9 mouse cellular contexts compared by ENCODE assay signal in genomic region chr12:17175531-17175951, GRCm38 (mm10). TPM values are rescaled to one million over a fixed set of nuclear protein-coding genes. Genes with fewer than 3 reads are reported as not detected.
A peak's percentile ranks its signal among the peaks of the same experiment; 100 is the strongest.
DNase-seq lines count a peak whose midpoint lies in the region; ATAC-seq lines count a peak whose summit lies in the region.
"Had no signal": no experiment of that assay in that cellular context is flagged by ENCODE, and none has a peak within 500 bp of the region (broad histone marks: within the 10 kb centered on the region; RNA-seq: fewer than 3 reads in every experiment).

No protein-coding gene starts in this region.

- no peaks in the 10 kb centered on the region for H3K4me1 ChIP-seq in heart, embryonic 11.5 days (ENCODE audit: control insufficient read depth, insufficient read depth, low read length)
- H3K4me1 ChIP-seq in embryonic facial prominence, embryonic 11.5 days (ENCODE audit: control insufficient read depth, insufficient read depth, low read length), result no peaks in the 10 kb centered on the region; the same call in 1 of the 2 replicates
- peaks cover 10% of the 10 kb centered on the region; the same call in 1 of the 2 replicates for H3K4me1 ChIP-seq in intestine, embryonic 16.5 days (ENCODE audit: control insufficient read depth, insufficient read depth, low read length)
- peaks cover 22% of the 10 kb centered on the region for H3K4me1 ChIP-seq in neural tube, embryonic 15.5 days

- no peak overlapping the region for H3K27ac ChIP-seq in heart, embryonic 11.5 days (ENCODE audit: low read depth, low read length)
- H3K27ac ChIP-seq in embryonic facial prominence, embryonic 11.5 days (replicated peaks; ENCODE audit: low read depth, low read length), result no peak overlapping the region
- H3K27ac ChIP-seq in intestine, embryonic 16.5 days (ENCODE audit: low read length), result no peak overlapping the region
- H3K27ac ChIP-seq in neural tube, embryonic 15.5 days (replicated peaks), result no peak overlapping the region

- intact Hi-C loops in heart, postnatal 36 days (cut with DNase I), result no loop called here

- no peaks in the 10 kb centered on the region for H3K36me3 ChIP-seq in heart, embryonic 11.5 days (ENCODE audit: control insufficient read depth, insufficient read depth, low read length)
- H3K36me3 ChIP-seq in embryonic facial prominence, embryonic 11.5 days (replicated peaks; ENCODE audit: control insufficient read depth, insufficient read depth, low read depth, low read length), result no peaks in the 10 kb centered on the region
- no peaks in the 10 kb centered on the region for H3K36me3 ChIP-seq in intestine, embryonic 16.5 days (ENCODE audit: control insufficient read depth, insufficient read depth, low read length)
- no peaks in the 10 kb centered on the region for H3K36me3 ChIP-seq in neural tube, embryonic 15.5 days

- H3K9ac ChIP-seq in heart, embryonic 11.5 days (ENCODE audit: low read depth, low read length), result peak overlapping the region; percentile 69
- peak overlapping the region; percentile 50 for H3K9ac ChIP-seq in embryonic facial prominence, embryonic 11.5 days (replicated peaks; ENCODE audit: low read length)
- peak overlapping the region; percentile 64 for H3K9ac ChIP-seq in intestine, embryonic 16.5 days (ENCODE audit: low read depth, low read length)
- peak overlapping the region; percentile 68 for H3K9ac ChIP-seq in neural tube, embryonic 15.5 days (replicated peaks)

- H3K9me3 ChIP-seq in heart, embryonic 11.5 days (replicated peaks; ENCODE audit: control insufficient read depth, low read length), result no peaks in the 10 kb centered on the region
- no peaks in the 10 kb centered on the region for H3K9me3 ChIP-seq in embryonic facial prominence, embryonic 11.5 days (replicated peaks; ENCODE audit: control insufficient read depth, low read length)
- no peaks in the 10 kb centered on the region for H3K9me3 ChIP-seq in intestine, embryonic 16.5 days (ENCODE audit: control insufficient read depth, low read length)
- H3K9me3 ChIP-seq in neural tube, embryonic 15.5 days (replicated peaks), result no peaks in the 10 kb centered on the region

- no peak for ATAC-seq in heart, embryonic 11.5 days (replicated peaks; ENCODE audit: insufficient number of reproducible peaks, low FRiP score, low TSS enrichment)
- ATAC-seq in embryonic facial prominence, embryonic 11.5 days (replicated peaks; ENCODE audit: insufficient number of reproducible peaks, low FRiP score, low TSS enrichment, low read depth), result no peak
- no peak for ATAC-seq in intestine, embryonic 16.5 days
- peak; percentile 15; the same call in 1 of the 2 replicates for ATAC-seq in neural tube, embryonic 15.5 days (ENCODE audit: low FRiP score)
- no peak for ATAC-seq in erythroblast, adult 5-6 weeks (replicated peaks; ENCODE audit: low FRiP score, poor library complexity, severe bottlenecking)

- peak overlapping the region; percentile 58 for H3K4me3 ChIP-seq in heart, embryonic 11.5 days (ENCODE audit: low read depth, low read length)
- peak overlapping the region; percentile 52 for H3K4me3 ChIP-seq in embryonic facial prominence, embryonic 11.5 days (ENCODE audit: low read depth, low read length)
- peak overlapping the region; percentile 55 for H3K4me3 ChIP-seq in intestine, embryonic 16.5 days (ENCODE audit: low read length)
- peak overlapping the region; percentile 68 for H3K4me3 ChIP-seq in neural tube, embryonic 15.5 days (replicated peaks)

- peaks cover 16% of the 10 kb centered on the region for H3K27me3 ChIP-seq in heart, embryonic 11.5 days (ENCODE audit: control insufficient read depth, insufficient read depth, low read length)
- H3K27me3 ChIP-seq in embryonic facial prominence, embryonic 11.5 days (ENCODE audit: control insufficient read depth, insufficient read depth, low read length), result peaks cover 15% of the 10 kb centered on the region
- peaks cover 28% of the 10 kb centered on the region for H3K27me3 ChIP-seq in intestine, embryonic 16.5 days (replicated peaks; ENCODE audit: control insufficient read depth, insufficient read depth, low read length)
- peaks cover 19% of the 10 kb centered on the region for H3K27me3 ChIP-seq in neural tube, embryonic 15.5 days (replicated peaks)

- H3K4me2 ChIP-seq in heart, embryonic 11.5 days, result peak overlapping the region; percentile 98
- peak overlapping the region; percentile 99 for H3K4me2 ChIP-seq in embryonic facial prominence, embryonic 11.5 days (ENCODE audit: low read depth, low read length)
- peak overlapping the region; percentile 98 for H3K4me2 ChIP-seq in intestine, embryonic 16.5 days (ENCODE audit: low read depth, low read length)
- peak overlapping the region; percentile 88 for H3K4me2 ChIP-seq in neural tube, embryonic 15.5 days

- WGBS in heart, embryonic 11.5 days (ENCODE audit: insufficient replicate concordance), result 13% methylated on average over 25 of the region's 25 CpGs
- 16% methylated on average over 25 of the region's 25 CpGs for WGBS in embryonic facial prominence, embryonic 11.5 days
- WGBS in intestine, embryonic 16.5 days, result 12% methylated on average over 25 of the region's 25 CpGs
- WGBS in neural tube, embryonic 15.5 days, result 17% methylated on average over 25 of the region's 25 CpGs

- no peak for DNase-seq in heart, postnatal 36 days
- DNase-seq in 3134 (ENCODE audit: extremely low read depth, insufficient read length, low spot score) (peak; percentile 20), MN1 (ENCODE audit: low spot score) (no peak)
- peak; percentile 27 for DNase-seq in embryonic facial prominence, embryonic 11.5 days (ENCODE audit: low spot score)

RNA-seq across cellular contexts. Expression of gene Kcnf1, which starts 1.1 kb away (rescaled TPM):
- 0.26 and 1.2 TPM in 2 replicates for polyA plus RNA-seq in heart, embryonic 11.5 days (2014; fragmentation: Nextera tagmentation; extraction: Ambion mirVana)
- total RNA-seq in heart, postnatal 36 days (2021), result not detected
- polyA plus RNA-seq in embryonic facial prominence, embryonic 11.5 days (2014; fragmentation: Nextera tagmentation; extraction: Ambion mirVana), result 0.52 and 0.86 TPM in 2 replicates
- 0.61 and 0.66 TPM in 2 replicates for polyA plus RNA-seq in intestine, embryonic 16.5 days (2015; fragmentation: Nextera tagmentation; extraction: Ambion mirVana)
- 2.7 and 4.2 TPM in 2 replicates for polyA plus RNA-seq in neural tube, embryonic 15.5 days (2015; fragmentation: Nextera tagmentation; extraction: Ambion mirVana)
- total RNA-seq in erythroblast, adult 5-6 weeks (2015; ENCODE audit: low replicate concordance), result not detected in 2 replicates
- total RNA-seq in erythroblast, adult 5-6 weeks (2017; ENCODE audit: low replicate concordance), result not detected in 2 replicates
- total RNA-seq: MEL had no signal

Comparison
In these comparisons a context has a peak if more than half of its experiments do, and no peak if none do; other contexts are left out.
1. DNase-seq: peak in 3134 (single experiment) and embryonic facial prominence, embryonic 11.5 days (single experiment); none in heart, postnatal 36 days (0 of 2) and MN1 (single experiment).
2. Peak in every context shown above with its lines, with median percentiles within 50 percentile points of each other: H3K4me2 ChIP-seq, H3K4me3 ChIP-seq and H3K9ac ChIP-seq.